Mouse (Mus musculus): Measurements from ENCODE around the gene Fgfrl1.

DNA sequence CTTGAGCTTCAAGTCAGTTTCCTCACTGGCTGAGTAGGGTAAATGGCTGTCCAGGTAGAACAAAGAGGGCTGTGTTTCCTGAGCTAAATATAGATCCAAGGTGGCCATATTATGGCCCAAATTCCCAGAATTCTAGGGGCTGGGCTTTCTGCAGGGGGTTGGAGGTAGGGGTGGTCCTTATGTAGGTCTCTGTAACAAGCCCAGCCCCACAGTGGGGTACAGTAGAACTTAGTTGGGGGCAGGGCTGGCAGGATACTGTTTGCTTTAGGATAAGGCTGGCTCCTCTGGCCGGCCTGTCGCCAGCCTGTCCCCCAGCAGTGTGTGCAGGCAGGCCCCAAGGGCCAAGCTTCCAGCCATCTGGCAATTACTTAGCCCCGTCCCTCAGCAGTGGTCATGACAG, 8.2 kb downstream of the Fgfrl1 start:
- no peak for TF ChIP-seq CTCF (IDR thresholded peaks at IDR 0.05; ENCODE audit: low read depth)
- no peak for TF ChIP-seq EP300 (IDR thresholded peaks at IDR 0.05; ENCODE audit: low read depth)

Measured in liver, postnatal 0 days (tissue).